Mouse (Mus musculus) kidney, embryonic 15.5 days (tissue): ENCODE results near the gene Gm26566. TPM values are rescaled to one million over a fixed set of nuclear protein-coding genes. Genes with fewer than 3 reads are reported as not detected.

Experiments
- ATAC-seq: fragments of 200-750 bp; cut with Nextera tagmentation; replicated peaks from 2 replicates; pipeline ENCODE4 v1.8.0; 2017; ENCODE audit warnings: moderate TSS enrichment; ENCODE audit not compliant: low FRiP score
- H3K27ac ChIP-seq: fragments of 300-500 bp; sonication (generic); 2 replicates; pipeline ENCODE4 v1.5.1; 2015; ENCODE audit warnings: mild to moderate bottlenecking, inconsistent platforms
- H3K27me3 ChIP-seq: fragments of 300-500 bp; sonication (generic); 2 replicates; pipeline ENCODE4 v1.6.1; 2015; ENCODE audit warnings: inconsistent platforms
- H3K36me3 ChIP-seq: fragments of 300-500 bp; sonication (generic); 2 replicates; pipeline ENCODE4 v1.6.1; 2015; ENCODE audit warnings: inconsistent platforms
- H3K4me1 ChIP-seq: fragments of 300-500 bp; sonication (generic); 2 replicates; pipeline ENCODE4 v1.6.1; 2015; ENCODE audit warnings: inconsistent platforms
- H3K4me2 ChIP-seq: fragments of 300-500 bp; sonication (generic); 2 replicates; pipeline ENCODE4 v1.6.1; 2015; ENCODE audit warnings: moderate library complexity, mild to moderate bottlenecking, inconsistent platforms
- H3K4me3 ChIP-seq: fragments of 300-500 bp; sonication (generic); replicated peaks from 2 replicates; pipeline ENCODE4 v1.5.1; 2015; ENCODE audit warnings: mild to moderate bottlenecking, inconsistent platforms
- H3K9ac ChIP-seq: fragments of 300-500 bp; sonication (generic); 2 replicates; pipeline ENCODE4 v1.6.1; 2015; ENCODE audit warnings: mild to moderate bottlenecking, inconsistent platforms
- H3K9me3 ChIP-seq: fragments of 300-500 bp; sonication (generic); replicated peaks from 2 replicates; pipeline ENCODE4 v1.6.1; 2016; ENCODE audit warnings: inconsistent platforms
- WGBS: fragments of 180-500 bp; shearing (Covaris S2); methylation state at CpG from one replicate; pipeline ENCODE4 v1.1.7; 2015; ENCODE audit warnings: mixed read lengths; 5-methylcytosine and 5-hydroxymethylcytosine counted together
- polyA plus RNA-seq: library from polyadenylated mRNA; unstranded; fragments of >200 nt; fragmentation: Nextera tagmentation; extraction: Ambion mirVana; gene quantifications from 2 replicates; pipeline ENCODE4 v1.2.1, GENCODE M21; 2015

Gene Gm26566
- 1.1 and 1.2 TPM in 2 replicates for polyA plus RNA-seq

DNA sequence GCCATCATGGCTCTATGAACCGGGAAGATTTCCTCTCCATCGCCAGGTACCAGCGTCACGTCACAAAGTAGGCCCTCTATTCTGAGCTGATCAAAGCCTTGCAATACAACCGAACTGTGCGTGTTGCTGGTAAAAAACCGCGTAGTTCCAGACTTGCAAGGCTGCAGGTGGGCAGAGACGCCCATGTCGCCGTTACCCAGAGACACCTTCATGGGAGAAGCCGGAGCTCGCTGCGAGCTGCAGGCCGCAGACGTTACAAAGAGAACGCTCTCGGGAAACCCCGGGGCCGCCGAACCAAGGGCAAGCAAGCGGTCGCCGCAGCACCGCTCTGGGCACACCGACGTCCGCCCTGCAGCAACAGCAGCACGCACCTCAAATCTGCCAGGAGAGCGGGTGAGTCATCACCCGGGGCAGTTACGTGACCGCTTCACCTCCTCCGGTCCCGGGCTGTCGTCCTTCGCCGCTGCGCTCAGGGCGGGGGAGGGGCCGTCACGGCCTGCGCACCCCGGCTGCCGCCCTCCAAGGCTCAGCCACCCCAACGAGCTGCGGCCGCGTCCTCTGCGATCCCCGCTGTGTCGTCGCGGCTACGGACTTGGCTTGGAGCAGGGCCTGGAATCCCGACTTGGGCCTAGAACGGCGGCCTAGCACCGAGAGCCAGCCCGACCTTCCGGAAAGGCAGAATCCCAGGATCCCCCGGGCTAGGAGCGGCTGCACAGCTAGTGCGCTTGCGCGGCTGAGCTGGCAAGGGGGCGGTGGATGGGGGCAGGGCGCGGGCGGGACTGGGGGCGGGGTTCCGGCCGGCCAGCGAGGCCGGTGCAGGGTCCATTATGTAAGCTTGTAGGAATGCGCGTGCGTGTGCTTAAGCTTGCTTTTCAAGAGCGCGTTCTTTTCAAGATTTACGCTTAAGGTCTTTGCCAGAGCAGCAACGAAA is at the start of gene Gm26566, which contains the start of gene Klhl9:
Gene Gm26566, plus strand, starts transcription at position 15 of the 931 bp plus-strand sequence.
Gene Klhl9, minus strand, starts transcription at position 675 of the 931 bp plus-strand sequence.
- Histone ChIP-seq H3K4me2 (peak within 1 kb of the TSS; percentile 77), H3K4me3 (peak within 1 kb of the TSS; percentile 92), H3K27ac (peak within 1 kb of the TSS; percentile 99), H3K27me3 (no peaks in the 10 kb centered on the region), H3K9ac (peak within 1 kb of the TSS; percentile 99), H3K9me3 (no peaks in the 10 kb centered on the region), H3K4me1 (peaks cover 25% of the 10 kb centered on the region), H3K36me3 (peaks cover 17% of the 10 kb centered on the region)
- WGBS, result under 1% methylated on average over 82 of the region's 82 CpGs
- ATAC-seq, result peak; percentile 96

GRCm38 (mm10) chr4:88676824-88677223 is 44.8 kb upstream of the Gm26566 start, which contains the start of gene Ifna16:
Ifna16 (minus strand) TSS chr4:88676924.
- no peak for ATAC-seq
- no peaks in the 10 kb centered on the region for H3K36me3 ChIP-seq
- WGBS, result 90% methylated on average over 1 of the region's 1 CpGs

DNA sequence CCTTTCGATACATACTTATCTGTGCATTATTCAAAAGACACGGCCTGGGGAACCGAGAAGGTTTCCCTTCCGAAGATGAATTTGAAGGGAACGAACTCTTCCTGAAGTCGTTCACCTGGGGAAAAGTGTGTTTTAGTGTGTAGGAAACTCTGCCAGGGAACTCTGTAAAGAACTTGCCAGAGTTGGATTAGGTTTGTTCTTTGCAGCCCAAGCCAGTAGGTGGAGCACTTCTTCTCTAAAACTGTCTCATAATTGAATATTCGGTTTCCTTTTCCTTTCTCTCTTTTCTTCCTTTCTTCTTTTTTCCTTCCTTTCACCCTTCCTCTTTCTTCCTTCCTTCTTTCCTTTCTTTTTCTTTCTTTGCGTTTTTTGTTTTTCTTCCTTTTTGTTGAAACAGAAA is 41.2 kb upstream of the Gm26566 start:
- WGBS, result 47% methylated on average over 8 of the region's 8 CpGs
- Histone ChIP-seq H3K4me2 (no peak overlapping the region), H3K4me3 (no peak overlapping the region), H3K4me1 (no peaks in the 10 kb centered on the region), H3K9me3 (no peaks in the 10 kb centered on the region), H3K27ac (no peak overlapping the region), H3K27me3 (no peaks in the 10 kb centered on the region), H3K9ac (no peak overlapping the region), H3K36me3 (no peaks in the 10 kb centered on the region)
- ATAC-seq, result no peak

More at GRCm38 (mm10) chr4:88676824-88677223, 44.8 kb upstream of the Gm26566 start, which contains the start of gene Ifna16:
- Histone ChIP-seq H3K4me1 (no peaks in the 10 kb centered on the region), H3K9me3 (no peaks in the 10 kb centered on the region), H3K27me3 (no peaks in the 10 kb centered on the region), H3K4me3 (no peak within 1 kb of the TSS), H3K9ac (no peak within 1 kb of the TSS), H3K4me2 (no peak within 1 kb of the TSS), H3K27ac (no peak within 1 kb of the TSS)

GRCm38 (mm10) chr4:88681353-88681752 is 40.3 kb upstream of the Gm26566 start:
- H3K4me3 ChIP-seq, result no peak overlapping the region
- H3K36me3 ChIP-seq, result no peaks in the 10 kb centered on the region
- H3K9ac ChIP-seq, result no peak overlapping the region
- ATAC-seq, result no peak
- H3K4me2 ChIP-seq, result no peak overlapping the region
- WGBS, result 74% methylated on average over 3 of the region's 3 CpGs
- no peaks in the 10 kb centered on the region for H3K27me3 ChIP-seq
- H3K27ac ChIP-seq, result no peak overlapping the region
- H3K4me1 ChIP-seq, result no peaks in the 10 kb centered on the region
- H3K9me3 ChIP-seq, result no peaks in the 10 kb centered on the region

GRCm38 (mm10) chr4:88683812-88684211 is 37.8 kb upstream of the Gm26566 start, which contains the start of gene Ifna2:
Ifna2 (minus strand) TSS chr4:88683912.
- Histone ChIP-seq H3K4me3 (no peak within 1 kb of the TSS), H3K27ac (no peak within 1 kb of the TSS), H3K27me3 (no peaks in the 10 kb centered on the region), H3K36me3 (no peaks in the 10 kb centered on the region), H3K4me1 (no peaks in the 10 kb centered on the region), H3K9me3 (no peaks in the 10 kb centered on the region), H3K4me2 (no peak within 1 kb of the TSS), H3K9ac (no peak within 1 kb of the TSS)
- ATAC-seq, result no peak
- 92% methylated on average over 1 of the region's 1 CpGs for WGBS

GRCm38 (mm10) chr4:88691259-88691658 is 30.3 kb upstream of the Gm26566 start, which contains the start of gene Ifnab:
Ifnab (minus strand) TSS chr4:88691359.
- WGBS, result 69% methylated on average over 2 of the region's 2 CpGs
- H3K4me3 ChIP-seq, result no peak within 1 kb of the TSS
- no peaks in the 10 kb centered on the region for H3K27me3 ChIP-seq
- no peak within 1 kb of the TSS for H3K4me2 ChIP-seq
- H3K4me1 ChIP-seq, result no peaks in the 10 kb centered on the region
- no peaks in the 10 kb centered on the region for H3K36me3 ChIP-seq
- no peaks in the 10 kb centered on the region for H3K9me3 ChIP-seq
- no peak within 1 kb of the TSS for H3K9ac ChIP-seq
- ATAC-seq, result no peak
- H3K27ac ChIP-seq, result no peak within 1 kb of the TSS

GRCm38 (mm10) chr4:88692537-88692936 is 29.1 kb upstream of the Gm26566 start:
- no peaks in the 10 kb centered on the region for H3K36me3 ChIP-seq
- no peak overlapping the region for H3K4me3 ChIP-seq
- H3K9ac ChIP-seq, result no peak overlapping the region
- H3K27me3 ChIP-seq, result no peaks in the 10 kb centered on the region
- H3K27ac ChIP-seq, result no peak overlapping the region
- H3K4me1 ChIP-seq, result no peaks in the 10 kb centered on the region
- WGBS, result 87% methylated on average over 1 of the region's 1 CpGs
- ATAC-seq, result no peak
- H3K9me3 ChIP-seq, result no peaks in the 10 kb centered on the region
- H3K4me2 ChIP-seq, result no peak overlapping the region

DNA sequence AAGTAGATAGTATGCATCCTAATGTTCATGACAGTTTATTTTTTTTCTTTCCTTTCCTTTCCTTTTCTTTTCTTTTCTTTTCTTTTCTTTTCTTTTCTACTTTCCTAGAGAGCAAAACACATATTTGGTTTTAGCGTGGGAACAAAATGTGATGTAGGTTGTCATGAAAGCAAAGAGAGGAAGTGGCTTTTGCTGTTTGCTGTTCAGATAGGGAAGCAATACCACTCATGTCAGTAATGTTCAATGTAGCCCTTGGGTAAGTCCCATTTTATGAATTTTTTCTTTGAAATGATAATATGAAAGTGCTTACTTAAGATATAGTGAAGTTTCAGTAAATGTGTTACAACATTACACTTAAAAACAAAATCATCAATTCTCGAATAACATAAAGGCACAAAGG is 28.2 kb upstream of the Gm26566 start:
- no peak overlapping the region for H3K9ac ChIP-seq
- H3K4me1 ChIP-seq, result no peaks in the 10 kb centered on the region
- H3K36me3 ChIP-seq, result no peaks in the 10 kb centered on the region
- H3K27me3 ChIP-seq, result no peaks in the 10 kb centered on the region
- no peak overlapping the region for H3K4me2 ChIP-seq
- WGBS, result 80% methylated on average over 2 of the region's 2 CpGs
- H3K4me3 ChIP-seq, result no peak overlapping the region
- no peak for ATAC-seq
- no peak overlapping the region for H3K27ac ChIP-seq
- H3K9me3 ChIP-seq, result no peaks in the 10 kb centered on the region

GRCm38 (mm10) chr4:88696237-88696884 is 25.2 kb upstream of the Gm26566 start:
- Histone ChIP-seq H3K4me1 (no peaks in the 10 kb centered on the region), H3K27me3 (no peaks in the 10 kb centered on the region), H3K9ac (no peak overlapping the region), H3K9me3 (no peaks in the 10 kb centered on the region), H3K4me2 (no peak overlapping the region), H3K36me3 (no peaks in the 10 kb centered on the region), H3K4me3 (no peak overlapping the region), H3K27ac (no peak overlapping the region)
- 26% methylated on average over 3 of the region's 3 CpGs for WGBS
- peak; percentile 95 for ATAC-seq

DNA sequence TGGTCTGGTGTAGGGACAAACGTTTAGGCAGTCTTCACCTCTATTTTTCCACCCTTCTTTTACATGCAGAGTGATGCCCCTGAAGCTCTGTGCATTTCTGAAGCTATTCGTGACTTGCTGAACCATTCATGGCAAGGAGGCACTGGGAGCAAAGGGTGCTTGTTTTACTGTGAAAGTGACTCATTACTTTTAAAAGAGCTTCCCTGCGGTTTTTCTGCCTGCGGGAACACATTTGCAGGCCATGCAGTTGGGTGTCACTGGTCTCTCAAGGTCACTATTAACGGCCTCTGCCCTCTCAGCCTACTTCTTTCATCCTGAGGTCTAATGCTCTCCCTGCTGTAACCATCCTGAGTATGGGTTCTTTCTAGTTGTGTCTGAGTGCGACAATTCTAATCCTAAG is 24.5 kb upstream of the Gm26566 start:
- H3K27me3 ChIP-seq, result no peaks in the 10 kb centered on the region

GRCm38 (mm10) chr4:88697753-88698152 is 23.9 kb upstream of the Gm26566 start:
- no peaks in the 10 kb centered on the region for H3K9me3 ChIP-seq
- no peak for ATAC-seq
- no peak overlapping the region for H3K27ac ChIP-seq
- WGBS, result 82% methylated on average over 4 of the region's 4 CpGs
- H3K4me2 ChIP-seq, result no peak overlapping the region
- H3K4me3 ChIP-seq, result no peak overlapping the region
- H3K27me3 ChIP-seq, result no peaks in the 10 kb centered on the region
- H3K9ac ChIP-seq, result no peak overlapping the region
- H3K36me3 ChIP-seq, result no peaks in the 10 kb centered on the region
- no peaks in the 10 kb centered on the region for H3K4me1 ChIP-seq

More for the DNA sequence above, 24.5 kb upstream of the Gm26566 start:
- H3K9me3 ChIP-seq, result no peaks in the 10 kb centered on the region
- no peak for ATAC-seq
- no peak overlapping the region for H3K4me2 ChIP-seq
- H3K27ac ChIP-seq, result no peak overlapping the region
- 55% methylated on average over 6 of the region's 6 CpGs for WGBS
- H3K9ac ChIP-seq, result no peak overlapping the region
- H3K4me3 ChIP-seq, result no peak overlapping the region
- no peaks in the 10 kb centered on the region for H3K36me3 ChIP-seq
- no peaks in the 10 kb centered on the region for H3K4me1 ChIP-seq

DNA sequence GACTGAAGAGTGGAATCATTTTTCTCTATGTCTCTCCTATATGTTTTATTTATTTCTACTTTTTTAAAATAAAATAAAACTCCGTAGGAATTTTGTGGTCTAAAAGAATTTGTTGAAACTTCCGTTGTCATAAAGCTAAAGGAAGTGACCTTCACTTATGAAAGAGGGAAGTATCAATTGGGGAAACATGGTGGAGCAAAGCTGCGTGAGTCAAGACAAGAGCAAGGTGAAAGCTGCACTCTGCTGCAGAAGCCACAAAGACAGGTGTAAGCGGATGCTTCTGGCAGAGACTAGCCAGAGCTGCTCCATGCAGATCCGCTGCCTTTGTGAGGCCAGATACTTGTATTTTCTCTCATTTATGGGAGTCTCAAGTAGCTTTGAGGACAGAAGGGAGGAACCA is 22.8 kb upstream of the Gm26566 start:
- 81% methylated on average over 5 of the region's 5 CpGs for WGBS
- Histone ChIP-seq H3K4me2 (no peak overlapping the region), H3K27me3 (no peaks in the 10 kb centered on the region), H3K36me3 (no peaks in the 10 kb centered on the region), H3K27ac (no peak overlapping the region), H3K4me1 (no peaks in the 10 kb centered on the region), H3K9ac (no peak overlapping the region), H3K9me3 (no peaks in the 10 kb centered on the region), H3K4me3 (no peak overlapping the region)
- ATAC-seq, result no peak
